Mouse (Mus musculus): ENCODE results near the gene Runx2.

Runx2 gene

GRCm38 (mm10) chr17:44768522-44768921 is 46.1 kb downstream of the Runx2 start:
- DNase-seq (ENCODE audit: low read depth, low spot score) = no peak

DNA sequence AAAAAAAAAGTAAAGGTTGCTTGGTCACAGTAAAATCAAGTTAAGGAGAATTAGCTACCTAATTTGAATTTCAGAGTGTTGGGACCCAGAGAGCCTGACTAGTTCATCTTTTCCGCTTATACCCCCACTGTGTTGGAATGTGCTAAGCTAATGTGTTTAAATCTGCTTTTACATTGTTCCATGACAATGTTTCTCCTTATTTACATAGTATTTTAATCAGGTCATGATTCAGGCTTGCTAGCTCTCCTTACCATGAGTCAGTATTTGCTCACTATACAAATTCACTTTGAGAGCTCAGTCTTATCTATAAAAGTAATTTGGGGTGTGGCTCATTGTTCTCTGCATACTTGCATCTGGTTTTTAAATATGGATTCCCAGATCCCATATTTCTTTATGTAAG is 47.2 kb downstream of the Runx2 start:
- no peak for DNase-seq (ENCODE audit: low read depth, low spot score)

- no peak for DNase-seq (ENCODE audit: low read depth, low spot score)
These were observed 47.6 kb downstream of the Runx2 start for GRCm38 (mm10) chr17:44766975-44767374.

DNA sequence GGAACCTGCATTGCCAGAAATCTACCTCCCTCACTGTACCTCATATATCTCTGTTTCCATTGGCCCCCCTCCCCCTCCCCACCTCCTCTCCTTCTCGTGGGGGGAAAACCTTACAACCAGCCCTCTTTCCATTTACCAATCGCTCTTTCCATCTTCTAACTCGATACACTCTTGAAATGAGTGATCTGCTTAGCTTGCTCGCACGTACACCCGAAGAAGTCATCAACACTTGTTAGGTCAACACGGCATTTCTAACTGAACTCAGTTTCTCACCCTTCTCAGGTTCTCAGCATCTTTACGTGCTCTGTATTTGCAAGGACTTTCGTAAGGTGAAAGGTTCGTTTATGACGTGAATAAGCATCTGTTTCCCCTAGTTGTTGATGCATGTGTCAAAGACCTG is 48.3 kb downstream of the Runx2 start:
- DNase-seq (ENCODE audit: low read depth, low spot score) = no peak

GRCm38 (mm10) chr17:44745378-44745777 is 69.2 kb downstream of the Runx2 start:
- no peak for DNase-seq (ENCODE audit: low read depth, low spot score)

GRCm38 (mm10) chr17:44743780-44744179 is 70.8 kb downstream of the Runx2 start:
- DNase-seq (ENCODE audit: low read depth, low spot score) = no peak

DNA sequence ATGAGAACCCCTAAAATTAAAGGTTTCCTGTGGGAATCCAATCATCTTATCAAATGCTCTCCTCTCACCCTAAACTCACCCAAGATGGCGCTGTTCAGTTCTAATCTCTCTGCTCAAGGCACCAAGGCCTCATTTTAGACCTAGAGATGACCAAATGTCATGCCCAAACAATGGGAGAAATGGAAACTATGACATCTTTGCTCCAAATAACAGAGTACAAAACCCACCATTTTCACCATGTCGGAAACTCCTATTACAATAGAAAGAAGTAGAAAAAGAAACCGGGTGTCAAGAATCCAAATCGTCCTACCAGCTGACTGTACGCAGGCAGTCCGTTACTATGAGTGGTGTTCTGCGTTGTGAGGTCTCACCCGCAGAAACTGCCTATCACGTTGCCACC is 72.4 kb downstream of the Runx2 start:
- DNase-seq (ENCODE audit: low read depth, low spot score) = no peak

DNA sequence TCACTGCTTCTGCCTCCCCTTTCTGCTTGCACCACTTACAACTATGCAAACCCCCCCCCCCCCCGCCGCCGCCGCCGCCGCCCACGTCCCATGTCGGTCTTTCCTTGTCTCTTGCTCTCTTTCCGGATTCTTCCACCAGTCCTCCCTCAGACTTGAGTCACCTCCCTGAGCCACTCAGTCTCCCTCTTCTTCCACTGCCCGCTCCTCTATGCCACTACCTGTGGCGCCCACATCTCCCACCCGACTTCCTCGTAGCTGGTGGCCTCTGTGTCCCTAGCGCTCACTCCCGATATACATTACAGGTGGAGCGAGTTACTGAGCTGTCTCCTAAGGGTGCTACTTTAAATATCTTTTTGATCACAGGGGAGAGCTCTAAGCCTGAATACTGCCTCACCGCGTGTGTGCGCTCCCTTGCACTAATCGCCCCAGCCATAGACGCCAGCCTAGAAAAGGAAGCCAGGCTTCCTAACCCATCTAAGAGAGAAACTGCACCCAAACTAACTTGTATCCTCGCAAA is 76.4 kb downstream of the Runx2 start:
- no peak for DNase-seq (ENCODE audit: low read depth, low spot score)

DNA sequence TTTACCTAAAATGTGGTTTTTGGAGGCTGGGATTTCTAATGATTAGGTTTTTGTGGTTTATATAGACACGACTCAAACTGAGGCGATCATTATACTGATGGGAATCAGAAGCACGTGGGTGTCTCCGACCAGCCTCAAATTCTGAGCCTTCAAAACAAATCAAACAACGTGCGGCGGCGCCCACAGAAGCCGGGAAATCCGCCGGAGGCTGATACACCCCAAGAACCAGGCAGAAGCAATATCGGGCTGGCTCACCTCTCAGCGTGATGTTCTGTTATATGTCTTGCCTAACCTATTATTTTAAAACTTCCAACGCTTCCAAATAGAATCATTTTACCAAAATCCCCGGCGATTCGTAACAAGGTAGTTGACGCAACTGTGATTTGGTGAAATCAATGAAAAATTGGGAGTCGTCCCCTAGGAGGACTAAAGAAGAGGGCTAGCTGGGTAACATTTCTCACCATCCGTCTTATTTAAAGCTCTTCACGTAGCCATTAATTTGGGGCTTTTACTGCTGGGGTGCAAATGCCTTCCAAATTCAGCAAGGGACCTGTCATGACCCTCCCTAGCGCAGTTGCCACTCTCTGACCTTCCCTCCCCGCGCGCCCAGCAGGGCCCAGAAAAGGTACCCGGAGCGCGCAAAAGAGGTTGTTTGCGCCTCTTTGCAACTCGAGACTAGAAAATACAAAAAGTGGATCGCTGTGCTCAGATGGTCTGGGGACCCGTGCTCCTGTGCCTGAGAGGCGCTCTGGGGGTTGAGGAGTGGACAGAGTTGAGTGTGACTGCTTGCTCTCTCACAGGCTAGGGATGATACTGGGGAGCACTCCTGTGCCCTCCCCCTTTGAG is 77.1 kb downstream of the Runx2 start:
- DNase-seq (ENCODE audit: low read depth, low spot score) = no peak

DNA sequence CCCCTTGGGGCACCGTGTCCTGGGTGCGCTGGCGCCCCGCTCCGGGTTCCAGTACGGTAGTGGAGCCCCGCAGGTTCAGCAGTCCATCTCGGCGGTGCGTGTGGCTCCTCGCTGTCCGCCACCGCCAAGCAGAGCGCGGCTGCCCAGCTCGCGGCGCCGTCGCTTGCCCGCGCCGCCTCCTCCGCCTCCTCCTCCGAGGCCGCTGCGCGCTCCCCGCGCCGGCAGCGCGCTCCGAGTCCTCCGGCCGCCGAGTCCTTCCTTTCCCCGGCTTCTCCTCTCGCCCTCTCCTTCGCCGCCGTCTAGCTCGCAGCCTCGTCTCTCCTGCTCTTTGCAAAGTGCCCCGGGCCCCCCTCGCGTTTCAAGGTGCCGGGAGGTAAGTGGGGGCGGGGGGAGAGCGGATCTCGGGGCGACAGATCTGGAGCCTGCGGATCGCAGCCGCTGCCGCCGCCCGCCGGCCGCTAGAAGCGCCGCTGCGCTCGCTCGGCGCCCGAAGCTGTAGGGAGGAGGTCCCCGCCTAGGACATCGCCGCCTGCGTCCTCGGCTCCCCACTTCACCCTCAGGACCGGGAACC is 78.5 kb downstream of the Runx2 start:
- no peak for DNase-seq (ENCODE audit: low read depth, low spot score)

DNA sequence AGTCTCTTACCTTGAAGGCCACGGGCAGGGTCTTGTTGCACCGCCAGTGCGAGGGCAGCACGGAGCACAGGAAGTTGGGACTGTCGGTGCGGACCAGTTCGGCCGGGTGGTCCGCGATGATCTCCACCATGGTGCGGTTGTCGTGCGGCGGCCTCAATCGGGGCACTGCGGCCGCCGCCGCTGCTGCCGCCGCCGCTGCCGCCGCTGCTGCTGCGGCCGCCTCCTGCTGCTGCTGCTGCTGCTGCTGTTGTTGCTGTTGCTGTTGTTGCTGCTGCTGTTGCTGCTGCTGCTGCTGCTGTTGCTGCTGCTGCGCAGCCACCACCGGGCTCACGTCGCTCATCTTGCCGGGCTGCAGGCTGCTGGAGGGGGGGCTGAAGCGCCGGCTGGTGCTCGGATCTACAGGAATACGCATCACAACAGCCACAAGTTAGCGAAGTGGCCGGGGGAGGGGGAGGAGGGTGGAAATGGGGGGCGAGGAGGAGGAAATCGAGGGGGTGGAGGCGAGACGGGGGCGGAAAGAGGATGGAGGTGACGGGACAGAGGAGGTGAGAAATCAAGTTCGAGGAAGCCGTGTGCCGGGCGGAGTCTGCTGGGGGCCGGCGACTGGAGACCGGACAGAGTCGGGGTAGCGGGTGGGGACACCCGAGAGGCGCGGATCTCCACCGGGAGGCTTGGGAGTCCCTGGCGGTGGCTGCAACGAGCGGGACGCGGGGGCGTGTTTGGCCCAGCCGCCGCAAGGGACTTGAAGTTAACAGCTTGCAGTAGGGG is 79.2 kb downstream of the Runx2 start:
- DNase-seq (ENCODE audit: low read depth, low spot score) = no peak

DNA sequence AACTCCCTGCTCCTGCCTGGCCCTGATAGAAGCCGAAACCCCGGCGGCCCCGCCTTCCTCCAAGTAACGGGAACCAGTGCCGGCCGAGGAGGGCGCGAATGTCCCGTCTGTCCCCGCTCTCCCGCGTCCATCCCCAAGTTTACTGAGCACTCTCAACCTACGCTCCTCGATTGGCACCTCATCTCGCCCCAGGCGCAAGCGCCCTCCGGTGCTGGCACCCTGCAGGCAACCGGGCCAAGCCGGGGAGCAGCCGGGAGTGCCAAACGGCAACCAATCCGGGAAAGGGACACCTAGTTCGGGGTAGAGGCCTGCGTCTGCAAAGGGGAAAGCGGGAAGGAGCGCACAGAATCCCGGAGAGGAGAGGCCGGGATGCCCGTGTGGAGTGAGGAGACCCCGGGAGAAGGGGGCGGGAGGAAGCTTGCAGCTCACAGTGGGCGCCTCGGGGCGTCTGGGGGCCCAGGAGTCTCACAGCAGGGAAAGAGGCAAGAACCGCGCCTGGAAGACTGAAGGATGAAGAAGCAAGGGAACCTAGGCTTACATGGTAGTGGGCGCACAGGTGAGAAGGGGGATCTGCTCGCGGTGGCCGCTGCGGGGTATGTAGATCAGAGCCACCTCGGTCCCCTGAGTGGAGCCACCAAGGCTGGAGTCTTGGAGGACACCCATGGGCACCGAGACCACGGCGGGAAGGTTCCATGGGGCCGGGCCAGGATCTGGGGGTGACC is 79.9 kb downstream of the Runx2 start:
- DNase-seq (ENCODE audit: low read depth, low spot score) = no peak

DNA sequence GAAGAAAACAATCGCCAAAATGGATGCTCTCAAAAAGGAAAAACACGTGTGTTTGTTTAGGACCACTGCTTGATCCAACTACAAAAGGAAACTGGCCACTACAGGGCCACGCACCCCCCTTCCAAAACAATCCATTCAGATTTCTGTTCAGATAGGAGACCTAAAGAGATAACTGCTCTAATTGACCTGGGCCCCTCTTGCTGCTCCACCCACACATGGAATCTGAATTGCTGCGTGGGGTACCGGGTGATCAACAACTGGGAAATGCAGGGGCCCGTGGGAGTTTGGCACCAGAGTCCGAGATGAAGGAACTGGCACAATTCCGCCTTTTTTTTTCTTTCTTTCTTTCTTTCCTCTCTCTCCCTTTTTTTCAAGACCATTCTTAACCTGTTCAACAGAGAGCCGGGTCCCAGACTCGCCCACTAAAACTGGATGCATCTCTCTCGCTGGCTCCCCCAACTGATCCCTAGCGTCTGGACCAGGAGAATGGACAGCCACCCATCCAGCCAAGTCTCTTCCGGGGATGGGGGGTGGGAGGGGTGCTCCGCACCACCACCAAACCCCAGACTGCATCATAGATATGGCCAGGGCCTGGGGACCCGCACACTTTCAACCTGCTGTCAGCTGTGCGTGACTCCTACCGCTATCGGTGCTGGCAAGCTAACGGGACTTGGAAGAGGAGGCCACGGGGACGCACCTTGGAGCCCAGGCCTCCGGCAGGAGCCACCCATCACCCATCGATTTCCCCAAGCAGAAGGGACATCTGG is 80.9 kb downstream of the Runx2 start:
- no peak for DNase-seq (ENCODE audit: low read depth, low spot score)

GRCm38 (mm10) chr17:44728464-44728863 is 86.1 kb downstream of the Runx2 start:
- DNase-seq (ENCODE audit: low read depth, low spot score) = no peak

DNA sequence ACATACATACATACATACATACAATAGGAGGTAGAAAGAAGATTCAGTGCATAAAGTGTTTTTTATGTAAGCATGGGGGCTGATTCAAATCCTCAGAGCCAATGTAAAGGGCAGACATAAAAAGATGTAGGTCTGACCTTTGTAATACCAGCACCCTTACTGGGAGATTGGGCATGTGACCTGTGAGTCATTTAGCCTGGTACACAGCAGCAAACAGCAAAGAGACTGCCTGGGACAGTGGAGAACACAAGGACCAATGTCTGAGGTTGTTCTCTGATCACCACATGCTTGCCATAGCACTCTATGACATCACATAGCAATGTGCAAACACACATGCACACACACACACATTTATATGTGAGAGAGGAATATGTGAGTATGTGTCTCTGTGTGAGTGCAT is 86.9 kb downstream of the Runx2 start:
- DNase-seq (ENCODE audit: low read depth, low spot score) = no peak

DNA sequence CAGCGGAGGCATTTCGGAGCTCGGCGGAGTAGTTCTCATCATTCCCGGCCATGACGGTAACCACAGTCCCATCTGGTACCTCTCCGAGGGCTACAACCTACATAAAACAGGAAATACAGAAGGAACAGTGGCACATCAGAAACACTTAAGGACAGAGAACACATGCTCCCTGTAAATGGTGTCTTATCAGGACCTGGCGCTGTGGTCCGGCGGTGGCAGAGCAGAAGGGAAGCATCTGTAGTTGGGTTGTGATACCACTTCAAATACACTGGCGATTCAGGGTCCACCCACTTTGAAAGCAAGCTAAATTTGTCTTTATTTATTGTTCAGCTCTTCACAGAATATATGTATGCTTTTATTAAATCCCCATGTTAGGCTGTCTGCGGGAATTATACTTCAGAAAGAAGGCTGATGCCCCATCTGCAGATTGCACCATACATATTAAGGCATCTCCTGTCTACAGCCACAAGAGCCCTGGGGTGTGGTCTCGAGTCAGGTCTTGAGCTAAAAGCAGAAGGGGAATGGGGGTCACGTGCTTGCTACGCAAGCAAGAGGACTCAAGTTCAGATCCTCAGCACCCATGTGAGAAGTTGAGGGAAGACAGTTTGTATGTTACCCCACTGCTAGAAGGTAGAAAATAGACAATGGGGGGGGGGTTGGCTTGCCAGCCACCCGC is 89.7 kb downstream of the Runx2 start:
- no peak for DNase-seq (ENCODE audit: low read depth, low spot score)

DNA sequence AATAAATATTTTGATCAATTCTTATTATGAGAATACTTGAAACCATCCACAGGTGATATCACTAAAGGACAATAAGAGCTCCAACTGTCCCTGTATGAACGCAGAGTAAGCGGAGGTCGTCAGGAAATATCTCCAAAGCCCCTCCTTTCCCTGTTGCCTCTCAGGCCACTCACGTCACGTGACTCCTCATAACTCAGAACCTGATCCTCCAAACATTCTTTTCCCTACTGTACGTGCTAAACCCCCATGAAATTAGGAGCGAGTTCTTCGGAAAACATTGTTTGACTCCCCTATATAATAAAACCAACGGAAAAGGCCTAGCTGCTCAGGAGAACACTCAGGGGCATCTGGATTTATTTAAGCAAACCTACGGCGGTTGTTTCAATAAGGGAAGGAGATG is 90.3 kb downstream of the Runx2 start:
- no peak for DNase-seq (ENCODE audit: low read depth, low spot score)

- no peak for DNase-seq (ENCODE audit: low read depth, low spot score)
These were observed 92.3 kb downstream of the Runx2 start for GRCm38 (mm10) chr17:44722103-44722792.

GRCm38 (mm10) chr17:44718591-44718990 is 96.0 kb downstream of the Runx2 start:
- DNase-seq (ENCODE audit: low read depth, low spot score) = no peak

DNA sequence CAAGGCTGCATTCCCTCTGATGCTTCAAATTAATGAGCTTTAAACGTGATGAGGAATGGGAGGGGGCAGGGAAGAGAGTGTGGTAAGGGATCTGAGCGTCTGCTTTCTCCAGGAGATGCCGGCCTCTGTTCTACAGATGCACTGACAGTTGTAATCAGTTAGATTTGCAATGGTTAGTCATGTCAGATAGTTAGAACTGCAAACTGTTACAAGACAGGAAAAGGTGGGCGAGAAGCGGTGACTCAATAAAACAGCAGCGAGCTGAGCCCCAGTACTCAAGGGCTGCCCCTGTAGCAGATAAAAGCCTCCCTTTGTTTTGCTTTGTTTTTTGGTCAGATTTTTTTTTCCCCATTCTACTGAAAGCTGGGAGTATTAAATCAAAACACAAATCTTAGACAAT is 96.6 kb downstream of the Runx2 start:
- DNase-seq (ENCODE audit: low read depth, low spot score) = no peak
